Comparison of ENCODE assay signal across 14 mouse cellular contexts in the genomic region with DNA sequence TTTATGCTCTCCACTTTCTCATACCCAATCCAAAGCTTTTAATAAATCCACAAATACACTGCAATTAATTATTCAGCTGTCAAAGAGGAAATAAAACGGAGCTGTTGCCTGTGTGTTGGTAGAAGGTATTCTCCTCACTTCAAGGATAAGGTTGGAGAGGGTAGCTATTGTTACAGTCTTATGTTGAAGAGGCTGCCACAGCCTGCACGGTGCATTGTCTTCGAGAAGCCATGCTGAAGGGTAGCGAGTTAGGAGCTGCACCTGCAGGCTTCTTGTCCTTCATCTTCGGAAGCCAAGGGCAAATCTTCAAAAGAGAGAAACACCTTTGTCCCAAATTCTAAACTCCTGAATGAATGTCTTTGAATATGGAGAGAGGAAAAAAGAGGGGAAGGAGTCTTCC.
"Had no signal": no experiment of that assay in that cellular context is flagged by ENCODE, and none has a peak within 500 bp of the region (broad histone marks: within the 10 kb centered on the region; RNA-seq: fewer than 3 reads in every experiment).

No protein-coding gene starts in this region.

- ATAC-seq: lung, postnatal 0 days had no signal

- H3K27ac ChIP-seq: left cerebral cortex, adult 2 months; limb, embryonic 10.5 days; liver, embryonic 15.5 days; neural tube, embryonic 12.5 days; stomach, embryonic 15.5 days had no signal

- H3K4me1 ChIP-seq: limb, embryonic 10.5 days; liver, embryonic 15.5 days; neural tube, embryonic 12.5 days; stomach, embryonic 15.5 days had no signal

- H3K36me3 ChIP-seq: limb, embryonic 10.5 days; liver, embryonic 15.5 days; neural tube, embryonic 12.5 days; stomach, embryonic 15.5 days had no signal

- H3K9me3 ChIP-seq: limb, embryonic 10.5 days; liver, embryonic 15.5 days; neural tube, embryonic 12.5 days; stomach, embryonic 15.5 days had no signal

- DNase-seq: kidney, adult 8-10 months; kidney, postnatal 25 days; lung, adult 2 months; lung, postnatal 36 days; right cerebral cortex, postnatal 14 days; thymus, adult 2 months; thymus, postnatal 25 days had no signal

- H3K27me3 ChIP-seq: liver, embryonic 15.5 days; neural tube, embryonic 12.5 days; stomach, embryonic 15.5 days had no signal

- H3K4me2 ChIP-seq: liver, embryonic 11.5 days; liver, embryonic 15.5 days; neural tube, embryonic 12.5 days; stomach, embryonic 15.5 days had no signal

- H3K4me3 ChIP-seq: left cerebral cortex, adult 2 months; limb, embryonic 10.5 days; liver, embryonic 15.5 days; neural tube, embryonic 12.5 days; stomach, embryonic 15.5 days had no signal

- H3K9ac ChIP-seq: liver, embryonic 15.5 days; neural tube, embryonic 12.5 days; stomach, embryonic 15.5 days had no signal
